Mouse (Mus musculus) hindbrain, embryonic 16.5 days (tissue): ENCODE results near the gene Gm7247. TPM values are rescaled to one million over a fixed set of nuclear protein-coding genes. Genes with fewer than 3 reads are reported as not detected.
"Not testable (repeated sequence)": the region's sequence is repeated elsewhere in the genome, so short reads cannot be mapped to it uniquely, and the experiment has no call there.

Source experiments
- ATAC-seq: fragments of 200-750 bp; cut with Nextera tagmentation; 2 replicates; pipeline ENCODE4 v1.8.0; 2017; ENCODE audit warnings: moderate TSS enrichment, moderate library complexity
- H3K27ac ChIP-seq: fragments of 300-500 bp; sonication (generic); 2 replicates; pipeline ENCODE4 v1.5.1; 2014; ENCODE audit warnings: low read depth, mild to moderate bottlenecking, control low read depth, low read length, moderate library complexity
- H3K27me3 ChIP-seq: fragments of 300-500 bp; sonication (generic); replicated peaks from 2 replicates; pipeline ENCODE4 v1.6.1; 2014; ENCODE audit warnings: low read length; ENCODE audit not compliant: control insufficient read depth, insufficient read depth
- H3K36me3 ChIP-seq: fragments of 300-500 bp; sonication (generic); 2 replicates; pipeline ENCODE4 v1.6.1; 2014; ENCODE audit warnings: mild to moderate bottlenecking, low read length, moderate library complexity, mixed read lengths; ENCODE audit not compliant: control insufficient read depth, insufficient read depth
- H3K4me1 ChIP-seq: fragments of 300-500 bp; sonication (generic); 2 replicates; pipeline ENCODE4 v1.6.1; 2014; ENCODE audit warnings: low read depth, low read length; ENCODE audit not compliant: control insufficient read depth, insufficient read depth
- H3K4me2 ChIP-seq: fragments of 300-500 bp; sonication (generic); 2 replicates; pipeline ENCODE4 v1.6.1; 2014; ENCODE audit warnings: mild to moderate bottlenecking, low read length, control low read depth, moderate library complexity
- H3K4me3 ChIP-seq: fragments of 300-500 bp; sonication (generic); 2 replicates; pipeline ENCODE4 v1.5.1; 2014; ENCODE audit warnings: mild to moderate bottlenecking, low read length, control low read depth, moderate library complexity
- H3K9ac ChIP-seq: fragments of 300-500 bp; sonication (generic); 2 replicates; pipeline ENCODE4 v1.6.1; 2014; ENCODE audit warnings: low read depth, mild to moderate bottlenecking, control low read depth, low read length, moderate library complexity
- H3K9me3 ChIP-seq: fragments of 300-500 bp; sonication (generic); 2 replicates; pipeline ENCODE4 v1.6.1; 2014; ENCODE audit warnings: mild to moderate bottlenecking, low read length, moderate library complexity; ENCODE audit not compliant: control insufficient read depth
- WGBS: fragments of 180-500 bp; shearing (Covaris S2); extraction: QIAGEN DNeasy Blood & Tissue Kit; methylation state at CpG from one replicate; pipeline ENCODE4 v1.1.7; 2014; 5-methylcytosine and 5-hydroxymethylcytosine counted together
- polyA plus RNA-seq: library from polyadenylated mRNA; unstranded; fragments of >200 nt; fragmentation: Nextera tagmentation; extraction: Ambion mirVana; gene quantifications from 2 replicates; pipeline ENCODE4 v1.2.1, GENCODE M21; 2015

Gene Gm7247
- polyA plus RNA-seq, 1 experiment from 2014 or later, result not detected

- no peak overlapping the region for H3K4me3 ChIP-seq
- H3K4me1 ChIP-seq, result no peaks in the 10 kb centered on the region
- no peaks in the 10 kb centered on the region for H3K27me3 ChIP-seq
- WGBS, result 88% methylated on average over 5 of the region's 5 CpGs
- H3K9ac ChIP-seq, result no peak overlapping the region
- no peak overlapping the region for H3K4me2 ChIP-seq
- H3K27ac ChIP-seq, result no peak overlapping the region
- no peaks in the 10 kb centered on the region; the same call in 1 of the 2 replicates for H3K9me3 ChIP-seq
- no peaks in the 10 kb centered on the region for H3K36me3 ChIP-seq
- no peak for ATAC-seq
Observed at GRCm38 (mm10) chr14:51482051-51482715, 120.6 kb downstream of the Gm7247 start.

DNA sequence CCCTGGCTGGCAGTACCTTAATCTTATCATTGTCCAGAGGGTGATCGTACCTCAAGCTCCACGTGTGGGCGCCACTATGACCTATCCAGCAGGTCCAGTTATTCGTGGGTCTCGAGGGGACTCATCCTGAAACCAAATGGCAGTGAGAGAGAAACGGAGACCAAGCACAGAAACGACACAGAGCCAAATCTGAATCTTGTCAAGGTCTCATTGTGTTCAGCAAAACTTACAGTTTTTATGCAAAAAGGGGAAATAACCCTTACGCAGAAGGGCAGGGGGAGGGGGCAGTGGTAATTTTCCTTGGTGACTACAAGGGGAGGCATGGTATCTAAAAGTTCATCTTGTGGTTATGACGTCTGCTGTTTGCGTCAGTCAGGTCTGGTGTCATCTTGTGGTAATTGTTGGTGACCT lies 121.4 kb downstream of the Gm7247 start:
- H3K4me3 ChIP-seq, ATAC-seq: not testable (repeated sequence)
- WGBS, result 90% methylated on average over 10 of the region's 10 CpGs

GRCm38 (mm10) chr14:51483671-51484070 lies 122.1 kb downstream of the Gm7247 start:
- Histone ChIP-seq H3K9ac (no peak overlapping the region), H3K4me3 (no peak overlapping the region), H3K4me1 (no peaks in the 10 kb centered on the region), H3K36me3 (no peaks in the 10 kb centered on the region), H3K27me3 (no peaks in the 10 kb centered on the region), H3K27ac (no peak overlapping the region), H3K4me2 (no peak overlapping the region), H3K9me3 (no peaks in the 10 kb centered on the region; the same call in 1 of the 2 replicates)
- 100% methylated on average over 1 of the region's 1 CpGs for WGBS
- no peak for ATAC-seq

More for the DNA sequence above, 121.4 kb downstream of the Gm7247 start:
- not testable (repeated sequence) for H3K4me2 ChIP-seq, H3K4me1 ChIP-seq, H3K9ac ChIP-seq, H3K27me3 ChIP-seq, H3K9me3 ChIP-seq, H3K27ac ChIP-seq, H3K36me3 ChIP-seq

- WGBS, result 85% methylated on average over 1 of the region's 1 CpGs
- Histone ChIP-seq H3K9me3 (no peaks in the 10 kb centered on the region; the same call in 1 of the 2 replicates), H3K4me1 (no peaks in the 10 kb centered on the region), H3K4me2 (no peak overlapping the region), H3K27ac (no peak overlapping the region), H3K27me3 (no peaks in the 10 kb centered on the region), H3K9ac (no peak overlapping the region), H3K36me3 (no peaks in the 10 kb centered on the region), H3K4me3 (no peak overlapping the region)
- ATAC-seq, result no peak
Observed at GRCm38 (mm10) chr14:51486111-51486510, 124.6 kb downstream of the Gm7247 start.

DNA sequence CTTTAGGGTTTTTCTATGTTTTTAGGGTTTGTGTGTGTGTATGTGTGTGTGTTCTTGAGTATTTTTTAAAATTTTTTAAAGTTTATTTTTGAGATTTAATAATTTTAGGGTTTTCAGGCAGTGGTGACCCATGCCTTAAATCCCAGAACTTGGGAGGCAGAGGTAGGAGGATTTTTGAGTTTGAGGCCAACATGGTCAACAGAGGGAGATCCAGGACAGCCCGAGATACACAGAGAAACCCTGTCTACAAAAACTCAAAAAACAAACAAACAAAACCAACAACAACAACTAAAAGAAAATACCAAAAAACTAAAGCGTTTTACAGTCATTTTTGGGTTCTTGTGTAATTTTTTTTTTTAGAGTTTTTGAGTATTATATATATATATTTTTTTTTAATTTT lies 134.2 kb downstream of the Gm7247 start:
- Histone ChIP-seq H3K27me3 (no peaks in the 10 kb centered on the region), H3K9ac (no peak overlapping the region), H3K4me1 (no peaks in the 10 kb centered on the region), H3K36me3 (no peaks in the 10 kb centered on the region), H3K27ac (no peak overlapping the region), H3K4me2 (no peak overlapping the region), H3K9me3 (no peaks in the 10 kb centered on the region), H3K4me3 (no peak overlapping the region)
- WGBS, result 96% methylated on average over 2 of the region's 2 CpGs
- ATAC-seq, result no peak

DNA sequence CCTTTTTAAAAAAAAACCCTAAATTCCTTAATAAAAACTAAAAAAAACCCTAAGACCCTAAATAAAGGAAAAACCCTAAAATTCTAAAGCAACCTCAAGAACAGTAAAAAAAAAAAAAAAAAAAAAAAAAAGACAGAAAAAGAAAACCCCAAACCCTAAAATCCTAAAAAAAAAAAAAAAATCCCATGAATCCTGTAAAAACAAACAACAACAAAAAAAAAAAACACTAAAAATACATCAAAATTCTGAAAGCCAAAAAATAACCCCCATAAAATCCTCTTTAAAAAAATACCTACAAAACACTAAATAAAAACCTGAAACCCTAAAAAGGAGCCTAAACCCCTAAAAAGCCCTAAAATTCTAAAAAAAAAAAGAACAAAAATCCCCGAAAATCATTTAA lies 135.4 kb downstream of the Gm7247 start:
- no peak overlapping the region for H3K4me3 ChIP-seq
- no peaks in the 10 kb centered on the region for H3K27me3 ChIP-seq
- H3K27ac ChIP-seq, result no peak overlapping the region
- WGBS, result 88% methylated on average over 1 of the region's 1 CpGs
- H3K9ac ChIP-seq, result no peak overlapping the region
- H3K4me1 ChIP-seq, result no peaks in the 10 kb centered on the region
- no peaks in the 10 kb centered on the region for H3K36me3 ChIP-seq
- H3K4me2 ChIP-seq, result no peak overlapping the region
- H3K9me3 ChIP-seq, result no peaks in the 10 kb centered on the region
- no peak for ATAC-seq

DNA sequence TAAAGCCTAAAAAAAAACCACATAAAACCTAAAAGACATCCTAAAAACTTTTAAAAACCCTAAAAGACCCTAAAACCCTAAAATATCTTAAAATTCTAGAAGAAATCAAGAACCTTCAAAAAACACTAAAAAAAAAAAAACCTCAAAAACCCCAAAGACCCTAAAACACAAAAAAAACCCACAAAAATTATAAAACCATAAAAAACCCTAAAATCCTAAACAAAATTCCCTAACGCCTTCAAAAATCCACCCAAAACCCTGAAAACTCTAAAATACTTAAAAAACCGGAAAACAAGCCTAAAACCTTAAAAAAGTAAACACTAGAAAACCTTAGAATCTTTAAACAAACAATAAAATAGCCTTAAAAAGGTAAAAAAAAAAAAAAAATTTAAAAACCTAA lies 136.4 kb downstream of the Gm7247 start:
- no peak overlapping the region for H3K27ac ChIP-seq
- no peaks in the 10 kb centered on the region for H3K27me3 ChIP-seq
- WGBS, result 93% methylated on average over 2 of the region's 2 CpGs
- no peaks in the 10 kb centered on the region for H3K9me3 ChIP-seq
- no peak overlapping the region for H3K4me3 ChIP-seq
- H3K9ac ChIP-seq, result no peak overlapping the region
- no peak for ATAC-seq
- no peaks in the 10 kb centered on the region for H3K4me1 ChIP-seq
- no peak overlapping the region for H3K4me2 ChIP-seq
- H3K36me3 ChIP-seq, result no peaks in the 10 kb centered on the region

DNA sequence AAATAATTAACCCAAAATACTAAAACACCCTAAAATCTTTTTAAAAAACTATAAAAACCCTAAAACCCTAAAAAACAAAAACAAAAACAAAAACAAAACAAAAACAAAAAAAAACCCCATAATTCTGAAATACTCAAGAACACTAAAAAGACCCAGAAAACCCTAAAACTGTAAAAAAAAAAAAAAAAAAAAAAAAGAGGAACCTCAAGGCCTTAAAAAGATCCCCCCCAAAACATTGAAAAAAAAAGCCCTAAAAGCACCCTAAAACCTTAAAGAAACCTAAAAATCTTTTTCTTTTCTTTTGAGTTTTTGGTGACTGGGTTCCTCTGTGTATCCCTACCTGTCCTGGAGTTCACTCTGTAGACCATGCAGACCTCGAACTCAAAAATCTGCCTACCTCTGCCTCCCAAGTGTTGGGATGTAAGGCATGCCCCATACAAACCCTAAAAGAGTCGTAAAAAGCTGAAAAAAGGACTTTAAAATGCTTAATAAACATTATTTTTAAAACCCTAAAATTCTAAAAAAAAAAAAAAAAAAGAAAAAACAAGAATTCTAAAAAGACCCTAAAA lies 138.2 kb downstream of the Gm7247 start:
- H3K27ac ChIP-seq, result no peak overlapping the region
- ATAC-seq, result no peak
- WGBS, result 89% methylated on average over 2 of the region's 2 CpGs
- no peak overlapping the region for H3K4me3 ChIP-seq
- no peak overlapping the region for H3K9ac ChIP-seq
- no peaks in the 10 kb centered on the region for H3K9me3 ChIP-seq
- no peaks in the 10 kb centered on the region for H3K36me3 ChIP-seq
- H3K4me1 ChIP-seq, result no peaks in the 10 kb centered on the region
- no peak overlapping the region for H3K4me2 ChIP-seq
- no peaks in the 10 kb centered on the region for H3K27me3 ChIP-seq

- Histone ChIP-seq H3K36me3 (no peaks in the 10 kb centered on the region), H3K9me3 (no peaks in the 10 kb centered on the region), H3K27ac (no peak overlapping the region), H3K9ac (no peak overlapping the region), H3K4me2 (no peak overlapping the region), H3K4me1 (no peaks in the 10 kb centered on the region), H3K4me3 (no peak overlapping the region), H3K27me3 (no peaks in the 10 kb centered on the region)
- no peak for ATAC-seq
- WGBS, result 92% methylated on average over 4 of the region's 4 CpGs
Observed at GRCm38 (mm10) chr14:51500461-51500860, 138.9 kb downstream of the Gm7247 start.
